Mouse (Mus musculus) midbrain, embryonic 10.5 days (tissue): ENCODE results near the gene Olfr710. TPM values are rescaled to one million over a fixed set of nuclear protein-coding genes. Genes with fewer than 3 reads are reported as not detected.
"Not testable (repeated sequence)": the region's sequence is repeated elsewhere in the genome, so short reads cannot be mapped to it uniquely, and the experiment has no call there.

ENCODE experiments used
- DNase-seq: peaks from one replicate; pipeline ENCODE4 v3.0.0-alpha.2; 2017; ENCODE audit warnings: low spot score
- H3K27ac ChIP-seq: fragments of 300-500 bp; sonication (generic); replicated peaks from 2 replicates; pipeline ENCODE4 v1.5.1; 2016; ENCODE audit warnings: mild to moderate bottlenecking
- H3K27me3 ChIP-seq: fragments of 300-500 bp; sonication (generic); 2 replicates; pipeline ENCODE4 v1.6.1; 2016; ENCODE audit warnings: low read depth, mild to moderate bottlenecking; ENCODE audit not compliant: poor library complexity, severe bottlenecking
- H3K36me3 ChIP-seq: fragments of 300-500 bp; sonication (generic); 2 replicates; pipeline ENCODE4 v1.6.1; 2016; ENCODE audit warnings: mild to moderate bottlenecking, moderate library complexity
- H3K4me1 ChIP-seq: fragments of 300-500 bp; sonication (generic); 2 replicates; pipeline ENCODE4 v1.6.1; 2016
- H3K4me3 ChIP-seq: fragments of 300-500 bp; sonication (generic); 2 replicates; pipeline ENCODE4 v1.5.1; 2016; ENCODE audit warnings: mild to moderate bottlenecking, moderate library complexity
- H3K9me3 ChIP-seq: fragments of 300-500 bp; sonication (generic); replicated peaks from 2 replicates; pipeline ENCODE4 v1.6.1; 2016; ENCODE audit warnings: mild to moderate bottlenecking
- WGBS: fragments of 180-500 bp; shearing (Covaris S2); methylation state at CpG from one replicate; pipeline ENCODE4 v1.1.7; 2016; 5-methylcytosine and 5-hydroxymethylcytosine counted together
- polyA plus RNA-seq: library from polyadenylated mRNA; unstranded; fragments of >200 nt; fragmentation: Nextera tagmentation; extraction: Ambion mirVana; gene quantifications from 2 replicates; pipeline ENCODE4 v1.2.1, GENCODE M21; 2016

The Olfr710 gene
- polyA plus RNA-seq, result not detected in 2 replicates

DNA sequence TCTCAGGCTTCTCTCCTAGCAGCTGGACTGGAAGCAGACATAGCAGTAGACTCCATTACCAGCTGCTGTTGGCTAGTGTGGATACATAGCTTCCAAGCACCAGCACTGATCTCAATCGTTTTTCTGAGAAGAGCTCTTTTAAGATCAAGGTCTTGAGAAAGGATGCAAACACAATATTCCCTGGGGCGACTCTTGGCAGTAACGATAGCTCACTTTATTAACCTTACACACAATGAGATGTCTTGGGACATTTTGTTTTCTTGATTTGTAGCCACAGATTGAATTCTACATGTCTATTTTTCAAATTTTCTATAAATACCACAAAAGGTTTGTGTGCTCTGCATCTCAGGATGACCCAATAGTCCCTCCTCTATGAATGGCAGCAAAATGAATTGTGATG, at the start of gene Olfr710:
TSS of gene Olfr710 (minus strand) at position 101 of the 400 bp plus-strand sequence.
- Histone ChIP-seq H3K27me3 (no peaks in the 10 kb centered on the region), H3K9me3 (no peaks in the 10 kb centered on the region; the same call in 1 of the 2 replicates), H3K27ac (no peak within 1 kb of the TSS), H3K4me3 (no peak within 1 kb of the TSS), H3K4me1 (no peaks in the 10 kb centered on the region), H3K36me3 (no peaks in the 10 kb centered on the region)
- WGBS, result 84% methylated on average over 3 of the region's 3 CpGs
- no peak for DNase-seq

DNA sequence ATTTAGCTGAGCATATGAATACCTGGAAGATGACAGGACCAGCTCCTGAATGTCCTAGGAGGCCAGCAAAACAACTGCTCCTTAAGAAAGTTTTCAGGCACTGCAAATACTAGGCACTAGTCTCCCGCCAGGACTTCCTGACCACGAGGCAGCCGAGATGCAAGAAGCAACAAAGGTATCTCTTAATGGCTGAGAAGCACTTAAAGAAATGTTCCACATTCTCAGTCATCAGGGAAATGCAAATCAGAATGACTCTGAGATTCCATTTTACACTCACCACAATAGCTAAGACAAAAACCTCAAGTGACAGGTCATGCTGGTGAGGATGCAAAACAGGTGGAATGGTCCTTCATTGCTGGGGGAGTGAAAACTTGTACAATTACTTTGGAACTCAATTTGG, 37.1 kb upstream of the Olfr710 start:
- H3K4me3 ChIP-seq, result no peak overlapping the region
- 91% methylated on average over 3 of the region's 3 CpGs for WGBS

DNA sequence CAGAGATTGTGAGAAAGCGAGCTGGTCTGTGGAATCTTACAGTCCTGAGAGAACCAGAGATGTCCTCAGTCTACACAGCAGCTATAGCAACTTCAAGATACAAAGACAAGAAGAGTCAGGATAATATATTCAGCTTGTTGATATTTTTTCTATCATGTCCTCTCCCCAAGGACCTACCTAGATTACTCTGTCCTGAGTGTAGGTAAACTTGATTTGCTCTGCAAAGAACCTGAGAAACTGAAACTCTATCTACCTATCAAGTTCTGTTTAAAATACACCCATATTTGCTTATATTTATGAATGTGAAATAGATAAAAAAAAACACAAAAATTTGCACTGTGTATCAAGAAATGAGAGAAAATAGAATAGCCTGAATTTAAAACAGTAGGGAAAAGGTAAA, 27.2 kb upstream of the Olfr710 start, which contains the start of gene Olfr711:
TSS of gene Olfr711 (minus strand) at position 101 of the 400 bp plus-strand sequence.
- Histone ChIP-seq H3K27ac (no peak within 1 kb of the TSS), H3K36me3 (no peaks in the 10 kb centered on the region), H3K4me1 (no peaks in the 10 kb centered on the region), H3K4me3 (no peak within 1 kb of the TSS), H3K27me3 (no peaks in the 10 kb centered on the region), H3K9me3 (no peaks in the 10 kb centered on the region)
- 80% methylated on average over 1 of the region's 1 CpGs for WGBS
- no peak for DNase-seq

More for the DNA sequence above, 37.1 kb upstream of the Olfr710 start:
- DNase-seq, result no peak
- Histone ChIP-seq H3K27ac (no peak overlapping the region), H3K9me3 (no peaks in the 10 kb centered on the region; the same call in 1 of the 2 replicates), H3K36me3 (no peaks in the 10 kb centered on the region), H3K27me3 (no peaks in the 10 kb centered on the region), H3K4me1 (no peaks in the 10 kb centered on the region)

DNA sequence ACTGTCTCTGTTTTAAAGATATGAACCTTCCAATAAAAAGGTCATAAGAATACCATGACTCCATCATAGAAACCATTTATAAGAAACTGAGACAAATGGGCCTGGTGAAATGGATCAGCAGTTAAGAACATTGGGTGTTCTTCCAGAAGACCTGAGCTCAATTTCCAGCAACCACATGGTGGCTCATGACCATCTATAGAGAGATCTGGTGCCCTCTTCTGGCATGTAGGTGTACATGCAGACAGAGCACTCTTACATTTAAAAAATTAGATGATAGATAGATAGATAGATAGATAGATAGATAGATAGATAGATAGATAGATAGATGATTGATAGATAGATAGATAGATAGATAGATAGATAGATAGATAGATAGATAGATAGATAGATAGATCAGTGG, 19.4 kb upstream of the Olfr710 start:
- not testable (repeated sequence) for H3K27me3 ChIP-seq, H3K36me3 ChIP-seq, H3K4me1 ChIP-seq, H3K4me3 ChIP-seq, H3K27ac ChIP-seq, H3K9me3 ChIP-seq, DNase-seq

DNA sequence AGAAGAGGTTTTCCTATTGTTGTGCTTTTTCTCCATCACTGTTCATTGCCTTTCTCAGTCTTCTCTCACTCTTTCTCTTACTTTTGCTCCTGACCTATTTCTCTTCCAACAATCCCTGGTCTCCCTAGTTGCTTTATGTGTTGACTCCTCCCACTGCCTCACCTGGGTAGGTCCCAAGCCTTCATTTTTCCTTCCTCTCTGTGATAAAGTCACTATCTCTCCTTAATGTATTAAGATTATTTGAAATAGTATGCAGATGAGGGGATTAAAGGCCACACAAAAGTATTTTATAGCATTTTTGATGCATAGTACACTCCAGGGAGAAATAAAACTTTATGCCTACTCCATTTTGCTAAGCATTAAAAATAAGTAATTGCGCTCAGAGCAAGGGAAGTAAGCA, 15.7 kb upstream of the Olfr710 start, which contains the start of gene Olfr6:
TSS of gene Olfr6 (minus strand) at position 101 of the 400 bp plus-strand sequence.
- Histone ChIP-seq H3K27me3 (no peaks in the 10 kb centered on the region), H3K27ac (no peak within 1 kb of the TSS), H3K36me3 (no peaks in the 10 kb centered on the region), H3K4me1 (no peaks in the 10 kb centered on the region), H3K9me3 (no peaks in the 10 kb centered on the region), H3K4me3 (no peak within 1 kb of the TSS)
- no peak for DNase-seq
- 95% methylated on average over 1 of the region's 1 CpGs for WGBS

DNA sequence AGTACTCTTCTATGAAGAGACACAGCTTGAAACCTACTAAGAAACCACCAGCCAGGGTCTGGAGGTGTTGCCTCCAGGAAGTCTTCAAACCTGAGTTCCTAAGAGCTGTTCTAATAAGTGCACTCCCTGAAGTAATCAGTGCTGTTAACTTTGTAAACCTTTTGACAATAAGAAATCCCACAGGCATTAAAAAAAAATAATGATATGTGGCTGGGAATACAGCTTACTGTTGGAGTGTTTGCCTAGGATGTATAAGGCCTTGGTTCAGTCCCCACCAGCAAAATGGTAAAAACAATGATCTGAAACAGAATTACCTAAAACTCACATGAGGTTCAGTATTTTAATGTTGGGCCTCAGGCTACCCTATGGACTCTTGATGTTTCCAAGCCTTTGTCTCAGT, 16.0 kb downstream of the Olfr710 start, which contains the start of gene Olfr709-ps1:
TSS of gene Olfr709-ps1 (minus strand) at position 101 of the 400 bp plus-strand sequence.
- no peaks in the 10 kb centered on the region for H3K27me3 ChIP-seq
- H3K27ac ChIP-seq, result no peak within 1 kb of the TSS
- H3K36me3 ChIP-seq, result no peaks in the 10 kb centered on the region
- DNase-seq, result no peak
- no peaks in the 10 kb centered on the region for H3K4me1 ChIP-seq
- no peaks in the 10 kb centered on the region for H3K9me3 ChIP-seq
- H3K4me3 ChIP-seq, result no peak within 1 kb of the TSS

DNA sequence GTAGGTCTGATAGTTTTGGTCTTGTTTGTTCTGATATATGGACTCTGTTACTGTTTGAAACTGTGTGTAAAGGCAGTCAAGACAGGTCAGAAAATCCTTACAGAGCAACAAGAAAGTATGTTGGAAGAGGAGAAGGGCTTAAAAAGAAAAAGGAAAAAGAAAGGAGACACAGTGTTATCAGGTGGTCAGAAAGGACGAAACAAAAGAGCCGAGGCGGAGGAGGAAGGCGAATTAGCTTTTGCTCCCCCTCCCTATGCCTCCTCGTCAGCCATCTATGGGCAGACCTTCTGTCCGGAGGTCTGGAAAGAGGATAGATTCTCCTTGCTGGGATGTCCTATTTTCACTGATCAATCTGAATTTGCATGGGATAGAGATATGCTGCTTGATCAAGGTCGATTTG, 27.2 kb downstream of the Olfr710 start:
- H3K4me3 ChIP-seq, H3K9me3 ChIP-seq, H3K4me1 ChIP-seq, H3K36me3 ChIP-seq, H3K27me3 ChIP-seq, H3K27ac ChIP-seq, DNase-seq: not testable (repeated sequence)
- 93% methylated on average over 7 of the region's 7 CpGs for WGBS

DNA sequence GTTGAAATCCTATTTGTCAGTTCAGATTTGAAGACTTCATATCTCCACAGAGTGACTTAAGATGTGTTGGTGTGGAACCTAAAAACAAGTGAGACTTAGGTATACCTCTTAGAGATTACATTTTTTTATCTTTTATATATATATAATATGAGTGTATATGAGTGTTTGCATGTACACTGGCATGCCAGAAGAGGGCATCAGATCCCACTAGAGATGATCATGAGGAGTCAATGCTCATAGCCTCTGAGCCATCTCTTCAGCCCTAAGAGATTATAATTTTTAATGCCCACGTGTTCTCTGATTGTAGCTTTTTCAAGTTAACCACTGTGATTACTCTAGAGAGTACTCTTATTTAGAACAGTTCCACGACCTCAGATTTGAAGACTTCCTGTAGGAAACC, 40.4 kb downstream of the Olfr710 start, which contains the start of gene Olfr1532-ps1:
TSS of gene Olfr1532-ps1 (plus strand) at position 326 of the 400 bp plus-strand sequence.
- DNase-seq, result no peak
- 70% methylated on average over 2 of the region's 2 CpGs for WGBS
- Histone ChIP-seq H3K9me3 (no peaks in the 10 kb centered on the region), H3K4me3 (no peak within 1 kb of the TSS), H3K27ac (no peak within 1 kb of the TSS), H3K4me1 (no peaks in the 10 kb centered on the region), H3K27me3 (no peaks in the 10 kb centered on the region), H3K36me3 (no peaks in the 10 kb centered on the region)

DNA sequence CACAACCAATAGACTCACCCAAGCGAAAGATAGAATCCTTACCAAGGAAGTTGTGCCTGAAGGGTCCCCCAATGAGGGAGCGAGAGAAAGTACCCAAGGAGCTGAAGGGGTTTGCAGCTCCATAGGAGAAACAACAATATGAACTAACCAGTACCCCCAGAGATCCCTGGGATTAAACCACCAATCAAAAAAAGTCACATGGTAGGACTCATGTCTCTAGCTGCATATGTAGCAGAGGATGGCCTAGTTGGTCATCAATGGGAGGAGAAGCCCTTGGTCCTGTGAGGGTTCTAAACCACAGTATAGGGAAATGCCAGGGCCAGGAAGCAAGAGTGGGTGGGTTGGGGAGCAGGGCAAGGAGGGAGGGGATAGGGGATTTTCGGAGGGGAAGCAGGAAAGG, 47.0 kb downstream of the Olfr710 start, which contains the start of gene Olfr707:
TSS of gene Olfr707 (minus strand) at position 101 of the 400 bp plus-strand sequence.
- not testable (repeated sequence) for H3K9me3 ChIP-seq, H3K36me3 ChIP-seq, H3K4me1 ChIP-seq, DNase-seq, H3K4me3 ChIP-seq, H3K27ac ChIP-seq, H3K27me3 ChIP-seq
- WGBS, result 84% methylated on average over 3 of the region's 3 CpGs

Other genes with a start within 250 kb of the Olfr710 start
- gene Olfr695, start 231.9 kb downstream of the Olfr710 start, polyA plus RNA-seq, result not detected in 2 replicates
- gene Olfr697, start 205.9 kb downstream of the Olfr710 start, polyA plus RNA-seq, result not detected in 2 replicates
- not detected in 2 replicates for gene Olfr698, start 192.9 kb downstream of the Olfr710 start, polyA plus RNA-seq
- not detected in 2 replicates for gene Olfr699, start 155.1 kb downstream of the Olfr710 start, polyA plus RNA-seq
- gene Olfr700, start 139.5 kb downstream of the Olfr710 start, polyA plus RNA-seq, result not detected in 2 replicates
- gene Olfr701, start 134.2 kb downstream of the Olfr710 start, polyA plus RNA-seq, result not detected in 2 replicates
- not detected in 2 replicates for gene Olfr702, start 114.4 kb downstream of the Olfr710 start, polyA plus RNA-seq
- not detected in 2 replicates for gene Olfr703, start 105.0 kb downstream of the Olfr710 start, polyA plus RNA-seq
- gene Olfr704, start 85.1 kb downstream of the Olfr710 start, polyA plus RNA-seq, result not detected in 2 replicates
- gene Olfr705, start 71.4 kb downstream of the Olfr710 start, polyA plus RNA-seq, result not detected in 2 replicates
- gene Olfr706, start 60.1 kb downstream of the Olfr710 start, polyA plus RNA-seq, result not detected in 2 replicates
- gene Olfr707, start 47.1 kb downstream of the Olfr710 start, polyA plus RNA-seq, result not detected in 2 replicates
- gene Olfr1532-ps1, start 40.3 kb downstream of the Olfr710 start, polyA plus RNA-seq, result not detected in 2 replicates
- gene Olfr709-ps1, start 16.1 kb downstream of the Olfr710 start, polyA plus RNA-seq, result not detected in 2 replicates
- not detected in 2 replicates for gene Olfr6, start 15.6 kb upstream of the Olfr710 start, polyA plus RNA-seq
- gene Olfr711, start 27.1 kb upstream of the Olfr710 start, polyA plus RNA-seq, result not detected in 2 replicates
- not detected in 2 replicates for gene Olfr2, start 57.8 kb upstream of the Olfr710 start, polyA plus RNA-seq
- gene Olfr713, start 82.9 kb upstream of the Olfr710 start, polyA plus RNA-seq, result not detected in 2 replicates
- not detected in 2 replicates for gene Olfr714, start 122.7 kb upstream of the Olfr710 start, polyA plus RNA-seq
- gene Olfr17, start 144.9 kb upstream of the Olfr710 start, polyA plus RNA-seq, result not detected in 2 replicates
- gene Olfr715b, start 162.1 kb upstream of the Olfr710 start, polyA plus RNA-seq, result not detected in 2 replicates
- not detected in 2 replicates for gene Olfr715, start 182.8 kb upstream of the Olfr710 start, polyA plus RNA-seq
- not detected in 2 replicates for gene Olfr716, start 190.0 kb upstream of the Olfr710 start, polyA plus RNA-seq
- not detected in 2 replicates for gene Nlrp14, start 218.7 kb upstream of the Olfr710 start, polyA plus RNA-seq